Mouse (Mus musculus) stomach, adult 2 months (tissue): ENCODE measurements around the gene Olfr398. TPM values are rescaled to one million over a fixed set of nuclear protein-coding genes. Genes with fewer than 3 reads are reported as not detected.

Experiments
- polyA plus RNA-seq: library from polyadenylated mRNA; depleted of rRNA; stranded (reverse); fragments of >200 nt; gene quantifications from 2 replicates; pipeline ENCODE4 v1.2.3, GENCODE M21; 2012; rRNA removed

Olfr398 gene
- not detected in 2 replicates for polyA plus RNA-seq

GRCm38 (mm10) chr11:73990307-73990706, at the start of gene Olfr398:
Gene Olfr398 (minus strand): TSS chr11:73990407.

GRCm38 (mm10) chr11:73960517-73960916, 29.7 kb downstream of the Olfr398 start, which contains the start of gene Olfr397:
Gene Olfr397 (plus strand): TSS chr11:73960817.

GRCm38 (mm10) chr11:73936377-73936776, 53.8 kb downstream of the Olfr398 start, which contains the start of gene Olfr23:
Gene Olfr23 (plus strand): TSS chr11:73936677.

Other genes with a start within 250 kb of the Olfr398 start
- not detected in 2 replicates for gene Olfr389, start 209.7 kb downstream of the Olfr398 start, polyA plus RNA-seq
- gene Olfr390, start 207.4 kb downstream of the Olfr398 start, polyA plus RNA-seq = not detected in 2 replicates
- gene Olfr391-ps, start 187.4 kb downstream of the Olfr398 start, polyA plus RNA-seq = not detected in 2 replicates
- not detected in 2 replicates for gene Olfr392, start 173.4 kb downstream of the Olfr398 start, polyA plus RNA-seq
- not detected in 2 replicates for gene Olfr393, start 139.0 kb downstream of the Olfr398 start, polyA plus RNA-seq
- gene Olfr394, start 99.6 kb downstream of the Olfr398 start, polyA plus RNA-seq = not detected in 2 replicates
- gene Olfr395, start 81.1 kb downstream of the Olfr398 start, polyA plus RNA-seq = not detected in 2 replicates
- gene Olfr23, start 53.7 kb downstream of the Olfr398 start, polyA plus RNA-seq = not detected in 2 replicates
- not detected in 2 replicates for gene Olfr397, start 29.6 kb downstream of the Olfr398 start, polyA plus RNA-seq
- gene Olfr139, start 66.1 kb upstream of the Olfr398 start, polyA plus RNA-seq = not detected in 2 replicates
- gene Olfr399, start 66.2 kb upstream of the Olfr398 start, polyA plus RNA-seq = not detected in 2 replicates
- gene Zfp616, start 79.5 kb upstream of the Olfr398 start, polyA plus RNA-seq = not detected in 2 replicates
- gene Olfr401, start 123.3 kb upstream of the Olfr398 start, polyA plus RNA-seq = not detected in 2 replicates
- gene Olfr402, start 163.1 kb upstream of the Olfr398 start, polyA plus RNA-seq = not detected in 2 replicates
- not detected in 2 replicates for gene Olfr403, start 195.8 kb upstream of the Olfr398 start, polyA plus RNA-seq
- not detected in 2 replicates for gene Olfr43, start 221.0 kb upstream of the Olfr398 start, polyA plus RNA-seq